Mouse (Mus musculus) heart, adult 2 months (tissue): Measurements from ENCODE around the gene Cp.

ENCODE experiments used
- CTCF ChIP-seq: fragments of 200-600 bp; IDR thresholded peaks from 2 replicates; pipeline ENCODE4 v1.8.1; 2022; ENCODE audit warnings: antibody characterized with exemption, mild to moderate bottlenecking, moderate library complexity
- POLR2A ChIP-seq: fragments of 200-500 bp; IDR thresholded peaks from 2 replicates; pipeline ENCODE4 v1.6.1; 2011; ENCODE audit warnings: mild to moderate bottlenecking, low read depth, low read length, control low read depth; ENCODE audit not compliant: insufficient read depth

DNA sequence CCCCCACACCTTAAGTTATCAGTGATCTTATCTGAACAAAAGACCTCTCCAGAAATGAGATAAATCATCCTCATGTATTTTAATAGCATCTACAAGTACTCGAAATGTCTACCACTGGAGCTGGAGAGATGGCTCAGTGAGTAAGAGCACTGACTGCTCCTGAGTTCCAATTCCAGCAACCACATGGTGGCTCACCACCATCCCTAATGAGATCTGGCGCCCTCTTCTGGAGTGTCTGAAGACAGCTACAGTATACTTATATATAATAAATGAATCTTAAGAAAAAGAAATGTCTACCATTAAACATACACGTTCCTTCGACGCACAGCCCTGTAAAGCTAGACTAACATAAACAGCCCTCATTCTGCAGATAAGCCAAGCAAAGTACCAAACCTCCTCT, 45.9 kb downstream of the Cp start:
- TF ChIP-seq CTCF (peak; percentile 81), POLR2A (no peak)
